Mouse (Mus musculus): ENCODE measurements around the gene Crim1.
A peak's percentile ranks its signal among the peaks of the same experiment; 100 is the strongest.

Crim1 gene

DNA sequence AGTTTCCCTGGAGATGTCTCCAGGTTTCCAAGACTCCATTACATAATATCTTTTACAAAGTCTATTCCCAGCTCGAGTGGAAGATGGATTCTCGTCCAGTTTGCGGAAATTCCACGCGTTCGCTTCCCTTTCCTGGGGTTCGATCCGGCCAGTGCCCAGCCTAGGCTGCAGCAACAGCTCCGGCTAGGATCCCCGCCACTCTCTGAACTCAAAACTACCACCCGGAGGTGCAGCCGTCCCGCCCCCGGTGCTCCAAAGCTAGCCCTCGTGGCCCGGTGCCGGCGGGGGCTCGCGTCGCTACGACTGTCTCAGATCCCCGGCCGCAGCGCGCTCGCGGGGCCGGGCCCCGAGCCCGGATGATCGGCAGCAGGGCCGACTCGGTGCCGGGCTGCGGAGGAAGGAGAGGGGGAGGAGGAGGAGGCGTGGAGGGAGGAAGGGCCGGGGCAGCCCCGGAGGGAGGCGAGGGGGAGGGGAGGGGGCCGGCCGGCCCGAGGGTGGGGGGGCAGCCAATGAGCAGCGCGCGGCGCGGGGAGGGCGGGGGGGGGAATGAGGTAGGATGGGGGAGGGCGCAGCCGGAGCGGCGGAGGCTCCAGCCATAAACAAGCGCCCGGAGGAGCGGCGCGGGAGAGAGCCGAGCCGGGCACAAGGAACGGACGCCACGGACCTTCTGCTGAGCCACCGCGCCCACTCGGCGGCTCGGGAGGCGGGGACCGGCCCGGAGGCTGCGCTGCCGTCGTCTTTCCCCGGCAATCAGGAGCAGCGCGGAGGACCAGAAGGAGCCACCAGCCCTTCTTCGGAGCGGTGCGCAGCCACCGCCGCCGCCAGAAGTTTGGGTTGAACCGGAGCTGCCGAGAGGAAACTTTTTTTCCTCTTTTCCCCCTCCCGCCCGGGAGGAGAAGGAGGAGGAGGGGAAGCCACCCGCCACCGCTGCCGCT is at the start of gene Crim1:
TSS of gene Crim1 (plus strand) at position 623 of the 935 bp plus-strand sequence.
- peak; percentile 55 to 69 for DNase-seq (ENCODE audit: low spot score in 2 of 2)

DNA sequence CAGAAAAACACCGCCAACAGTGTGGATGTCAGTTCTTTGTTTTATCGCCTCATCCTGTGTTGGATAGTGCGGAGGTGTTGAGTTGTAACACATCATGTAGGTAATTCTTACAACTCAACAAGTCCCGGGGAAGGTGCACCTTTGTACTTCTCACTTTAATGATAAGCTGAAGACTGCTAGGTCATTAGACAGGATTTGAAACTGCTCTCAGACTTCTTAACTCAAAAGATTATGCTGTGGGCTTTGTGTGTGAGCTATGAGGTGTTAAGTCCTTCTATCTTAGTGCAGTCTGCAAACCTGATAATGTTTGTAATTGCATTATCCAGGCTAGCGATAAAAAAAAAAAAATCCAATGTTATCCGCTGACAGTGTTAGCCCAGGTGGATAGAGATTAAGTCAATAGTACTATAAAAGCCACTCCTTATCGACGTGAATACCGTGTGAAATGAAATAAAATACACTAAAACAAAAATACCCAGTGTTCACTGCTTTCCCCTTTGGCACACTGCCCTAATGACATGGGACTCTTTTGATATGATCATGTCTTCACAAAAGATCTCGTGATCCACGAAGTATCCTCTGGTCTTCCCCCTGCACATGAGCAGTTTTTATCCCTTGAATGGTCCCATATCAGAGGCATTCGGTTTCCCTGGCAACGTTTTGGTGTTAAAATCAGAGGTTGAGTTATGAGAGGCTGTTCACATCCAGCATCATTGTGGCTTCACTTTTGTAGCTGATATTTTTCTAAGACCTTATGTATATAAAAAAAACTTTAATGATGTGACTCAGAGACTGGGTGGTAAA is 48.4 kb upstream of the Crim1 start:
- no peak for DNase-seq (ENCODE audit: low spot score in 2 of 2)

DNA sequence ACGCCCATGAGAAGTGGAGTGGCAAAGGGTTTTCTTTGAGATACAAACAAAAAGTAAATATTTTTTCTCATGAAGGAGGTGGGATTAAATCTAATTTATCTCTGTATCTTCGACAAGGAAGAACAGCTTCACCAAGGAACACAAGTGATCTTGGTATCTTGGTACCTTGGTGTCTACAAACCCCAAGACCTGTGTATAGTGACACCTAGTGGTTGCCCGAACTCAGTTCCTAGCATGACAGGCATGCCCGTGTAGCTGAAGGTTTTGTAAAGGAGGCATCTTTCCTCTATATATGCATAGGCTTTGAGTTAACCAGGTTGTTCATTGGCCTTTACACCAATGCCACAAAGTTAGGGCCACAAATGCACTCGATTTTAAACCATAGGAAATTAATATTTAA is 36.8 kb upstream of the Crim1 start:
- DNase-seq (ENCODE audit: low spot score in 2 of 2): peak in 1 of 2 experiments; percentile 23

DNA sequence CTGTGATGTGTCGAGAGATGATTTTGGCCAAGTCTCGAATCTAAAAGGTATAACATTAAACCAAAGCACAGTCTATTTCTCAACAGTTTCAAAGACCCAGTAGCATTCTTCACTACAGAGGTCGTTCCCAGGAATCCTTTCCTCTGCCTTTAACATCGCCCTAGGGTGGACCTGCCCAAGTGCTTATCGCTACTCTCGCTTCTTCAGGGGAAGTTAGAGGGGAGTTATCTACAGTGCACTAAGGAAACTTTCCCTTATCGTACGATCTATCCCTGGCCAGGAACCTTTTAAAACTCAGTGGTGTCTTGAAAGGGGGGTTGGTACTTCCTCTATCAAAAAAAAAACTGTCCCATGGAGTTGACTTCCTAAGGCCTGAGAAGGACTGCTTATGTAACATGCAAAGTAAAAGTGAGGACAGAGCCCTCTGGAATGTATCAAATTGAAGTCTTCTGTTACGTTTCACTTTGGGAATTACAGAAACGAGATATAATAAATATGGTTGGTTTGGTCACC is 36.3 kb upstream of the Crim1 start:
- no peak for DNase-seq (ENCODE audit: low spot score in 2 of 2)

DNA sequence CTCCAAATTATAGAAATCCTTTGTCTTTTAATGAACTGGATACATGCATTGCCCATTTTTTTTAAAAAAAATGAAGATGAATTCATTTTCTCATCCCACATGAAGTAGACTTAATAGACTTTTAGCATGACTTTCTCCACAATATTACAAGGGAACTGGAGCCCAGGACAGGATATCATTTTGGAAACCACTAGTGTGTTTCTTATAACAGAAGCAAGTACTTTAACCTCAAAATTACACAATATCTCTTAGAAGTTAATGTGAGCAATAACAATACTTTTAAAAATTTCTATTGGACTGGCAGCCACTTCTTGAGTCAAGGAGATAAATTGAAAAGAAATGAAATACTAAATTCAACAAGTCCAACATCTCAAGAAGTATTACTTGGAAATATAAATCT is 34.2 kb upstream of the Crim1 start:
- no peak for DNase-seq (ENCODE audit: low spot score in 2 of 2)

DNA sequence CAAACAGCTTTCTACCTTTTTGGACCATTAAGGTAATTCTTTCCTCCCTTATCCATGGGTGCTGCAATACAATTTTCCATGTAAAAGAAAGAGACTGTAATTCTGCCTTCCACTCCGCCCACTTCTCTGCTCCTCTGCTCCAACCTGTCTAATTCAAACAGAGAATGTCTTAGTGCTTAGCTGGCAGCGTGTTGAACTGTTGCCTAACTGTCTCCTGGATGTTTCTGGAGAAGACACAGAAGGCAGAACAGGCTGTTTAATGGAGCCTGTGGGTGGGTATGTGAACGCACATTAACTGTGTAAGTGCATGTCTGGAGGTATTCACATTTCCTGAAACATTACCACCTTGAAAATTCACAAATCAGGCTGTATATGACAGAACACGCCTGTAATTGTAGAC is 33.5 kb upstream of the Crim1 start:
- DNase-seq (ENCODE audit: low spot score in 2 of 2): no peak

DNA sequence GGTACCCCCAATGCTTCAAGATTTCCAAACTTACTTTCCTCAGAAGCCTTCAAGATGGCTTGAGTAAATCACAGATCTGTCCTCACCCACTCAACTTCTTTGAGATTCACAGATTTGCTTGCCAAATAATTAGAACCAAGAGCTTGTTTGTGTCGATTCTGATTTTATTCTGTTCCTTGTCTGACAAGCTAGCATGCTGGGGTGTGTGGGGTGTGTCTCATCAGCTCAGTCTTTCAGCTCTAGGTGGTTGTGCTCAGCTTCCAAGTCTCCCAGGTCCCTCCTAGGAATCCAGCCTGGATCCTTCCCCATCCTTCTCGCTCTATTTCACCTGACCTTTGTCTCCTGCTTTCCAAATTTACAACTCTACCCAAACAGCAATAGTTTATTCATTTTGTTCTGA is 27.7 kb upstream of the Crim1 start:
- no peak for DNase-seq (ENCODE audit: low spot score in 2 of 2)

DNA sequence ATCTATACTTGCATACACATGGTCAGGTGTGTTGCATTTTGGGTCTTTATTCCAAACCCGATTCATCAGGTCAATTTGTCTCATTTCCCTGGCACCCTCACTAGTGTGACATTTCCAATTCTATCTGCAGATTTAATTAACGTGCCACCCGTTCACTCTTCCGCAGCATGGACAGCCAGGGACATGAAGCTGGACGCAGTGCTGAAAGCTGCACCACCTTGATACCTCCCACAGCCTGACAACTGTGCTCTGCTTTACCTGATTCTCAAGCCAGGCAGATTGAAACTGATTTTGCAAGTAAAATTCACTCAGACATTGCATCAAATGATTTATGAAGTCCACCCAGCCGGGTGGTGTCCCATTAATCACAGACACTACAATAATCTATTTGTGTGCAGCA is 19.3 kb upstream of the Crim1 start:
- DNase-seq (ENCODE audit: low spot score in 2 of 2): no peak

DNA sequence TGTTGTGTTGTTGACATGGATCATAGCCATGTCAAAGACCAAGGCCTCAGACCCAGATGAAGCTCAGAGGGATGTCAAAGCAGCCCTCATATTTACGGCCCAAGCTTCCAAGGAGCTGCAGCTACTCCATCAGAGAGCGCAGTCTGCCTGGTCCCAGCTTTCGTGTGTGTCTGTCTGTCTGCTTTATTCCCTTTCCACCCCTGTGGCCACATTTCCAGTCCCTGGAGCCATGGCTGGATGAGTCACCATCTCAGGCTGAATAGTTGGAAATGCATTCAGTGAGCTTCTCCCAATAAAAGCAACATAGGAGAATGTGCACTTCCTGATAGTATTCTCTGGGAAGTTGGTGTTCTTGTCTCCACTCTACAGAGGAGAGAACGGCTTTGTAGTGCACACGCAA is 3.9 kb upstream of the Crim1 start:
- no peak for DNase-seq (ENCODE audit: low spot score in 2 of 2)

DNA sequence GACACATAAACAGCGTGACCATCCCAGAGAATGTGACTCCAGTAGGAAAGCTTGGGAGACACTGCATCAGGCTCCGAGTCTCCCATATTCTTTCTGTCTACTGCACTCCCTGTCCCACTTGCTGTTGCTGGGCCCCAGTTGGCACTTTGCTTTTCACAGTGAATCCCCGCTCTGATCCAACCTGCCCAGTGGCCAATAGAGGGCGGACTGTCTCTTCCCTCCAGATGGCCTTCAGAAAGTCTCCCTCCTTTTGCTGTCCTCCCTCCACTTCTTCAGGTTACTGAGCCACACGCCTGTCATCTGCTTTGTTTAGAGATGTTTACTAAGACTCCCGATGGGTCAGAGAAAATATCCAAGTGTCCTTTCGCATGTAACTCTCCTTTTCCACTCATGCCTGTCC is 2.9 kb upstream of the Crim1 start:
- peak in 1 of 2 experiments; percentile 32 for DNase-seq (ENCODE audit: low spot score in 2 of 2)

DNA sequence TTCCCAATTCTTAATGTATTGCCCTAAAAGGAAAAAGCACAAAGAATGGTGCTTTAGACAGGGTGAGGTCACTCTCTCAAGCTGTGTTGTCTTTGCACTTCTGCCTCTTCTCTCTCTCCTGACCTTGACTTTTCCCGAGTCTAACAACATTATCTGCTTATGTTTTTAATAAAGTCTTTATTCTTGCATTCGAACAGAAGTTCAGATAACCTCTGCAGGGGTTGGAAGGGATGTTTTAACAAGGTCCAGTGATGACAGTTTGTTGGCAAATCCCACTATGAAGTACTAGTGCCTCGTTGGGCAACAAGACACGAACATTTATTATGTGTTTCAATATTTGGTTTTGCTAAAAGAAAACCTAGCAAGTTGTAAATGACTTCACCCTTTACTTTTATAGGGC is 1.9 kb upstream of the Crim1 start:
- no peak for DNase-seq (ENCODE audit: low spot score in 2 of 2)

DNA sequence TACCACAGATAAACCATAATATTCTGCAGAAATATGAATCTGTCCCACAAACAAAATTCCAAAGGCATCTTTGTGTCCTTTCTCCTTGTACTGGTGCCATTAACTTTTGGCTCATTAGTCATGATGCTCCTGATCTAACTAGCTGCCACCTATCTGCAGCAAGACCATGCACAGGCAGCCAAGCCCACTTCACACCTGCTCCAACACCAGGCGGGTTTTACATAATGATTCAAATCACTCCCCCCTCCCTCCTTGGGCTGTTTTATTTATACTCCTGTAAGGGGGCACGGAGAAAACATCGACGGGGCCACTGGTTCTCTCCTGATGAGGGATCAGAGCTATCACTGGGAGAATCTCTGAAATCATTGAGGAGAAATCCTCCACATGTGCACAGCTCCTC is 1.2 kb upstream of the Crim1 start:
- no peak for DNase-seq (ENCODE audit: low spot score in 2 of 2)

DNA sequence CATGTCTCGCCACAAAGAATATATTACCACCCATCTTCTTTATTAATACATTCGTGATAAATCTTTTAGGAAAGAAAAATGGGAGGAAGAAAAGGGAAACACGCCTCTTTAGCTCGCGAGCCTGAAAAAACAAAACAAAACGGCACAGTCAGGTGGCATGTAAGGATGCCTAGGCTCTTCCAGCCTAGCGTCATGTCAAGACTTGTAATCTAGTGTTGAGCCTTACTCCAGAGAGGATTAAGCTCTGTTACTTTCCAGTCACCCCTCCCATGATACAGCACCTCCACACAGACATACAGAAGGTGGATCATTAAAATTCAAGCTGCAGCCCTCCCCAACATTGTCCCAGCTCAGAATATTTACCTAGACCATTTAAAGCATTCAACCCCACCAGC is 820 bp upstream of the Crim1 start:
- DNase-seq (ENCODE audit: low spot score in 2 of 2): no peak

DNA sequence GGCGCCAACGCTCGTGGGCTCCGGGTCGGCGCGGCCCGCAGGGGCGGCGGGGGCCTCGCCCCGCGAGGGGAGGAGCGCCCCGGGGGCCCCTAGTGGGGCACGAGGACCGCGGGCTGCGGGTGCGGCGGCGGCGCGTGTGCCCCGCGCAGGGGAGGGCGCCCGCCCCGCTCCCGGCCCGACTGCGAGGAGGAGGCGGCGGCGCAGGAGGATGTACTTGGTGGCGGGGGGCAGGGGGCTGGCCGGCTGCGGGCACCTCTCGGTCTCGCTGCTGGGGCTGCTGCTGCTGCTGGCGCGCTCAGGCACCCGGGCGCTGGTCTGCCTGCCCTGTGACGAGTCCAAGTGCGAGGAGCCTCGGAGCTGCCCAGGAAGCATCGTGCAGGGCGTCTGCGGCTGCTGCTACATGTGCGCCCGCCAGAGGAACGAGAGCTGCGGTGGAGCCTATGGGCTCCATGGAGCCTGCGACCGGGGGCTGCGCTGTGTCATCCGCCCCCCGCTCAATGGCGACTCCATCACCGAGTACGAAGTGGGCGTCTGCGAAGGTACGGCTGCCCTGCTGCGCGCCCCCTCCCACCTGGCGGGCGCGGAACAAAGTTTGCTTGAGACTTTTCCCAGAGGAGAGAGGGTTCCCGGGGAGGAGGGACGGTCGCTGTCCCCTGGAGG is 643 bp downstream of the Crim1 start:
- peak in 1 of 2 experiments; percentile 51 for DNase-seq (ENCODE audit: low spot score in 2 of 2)

DNA sequence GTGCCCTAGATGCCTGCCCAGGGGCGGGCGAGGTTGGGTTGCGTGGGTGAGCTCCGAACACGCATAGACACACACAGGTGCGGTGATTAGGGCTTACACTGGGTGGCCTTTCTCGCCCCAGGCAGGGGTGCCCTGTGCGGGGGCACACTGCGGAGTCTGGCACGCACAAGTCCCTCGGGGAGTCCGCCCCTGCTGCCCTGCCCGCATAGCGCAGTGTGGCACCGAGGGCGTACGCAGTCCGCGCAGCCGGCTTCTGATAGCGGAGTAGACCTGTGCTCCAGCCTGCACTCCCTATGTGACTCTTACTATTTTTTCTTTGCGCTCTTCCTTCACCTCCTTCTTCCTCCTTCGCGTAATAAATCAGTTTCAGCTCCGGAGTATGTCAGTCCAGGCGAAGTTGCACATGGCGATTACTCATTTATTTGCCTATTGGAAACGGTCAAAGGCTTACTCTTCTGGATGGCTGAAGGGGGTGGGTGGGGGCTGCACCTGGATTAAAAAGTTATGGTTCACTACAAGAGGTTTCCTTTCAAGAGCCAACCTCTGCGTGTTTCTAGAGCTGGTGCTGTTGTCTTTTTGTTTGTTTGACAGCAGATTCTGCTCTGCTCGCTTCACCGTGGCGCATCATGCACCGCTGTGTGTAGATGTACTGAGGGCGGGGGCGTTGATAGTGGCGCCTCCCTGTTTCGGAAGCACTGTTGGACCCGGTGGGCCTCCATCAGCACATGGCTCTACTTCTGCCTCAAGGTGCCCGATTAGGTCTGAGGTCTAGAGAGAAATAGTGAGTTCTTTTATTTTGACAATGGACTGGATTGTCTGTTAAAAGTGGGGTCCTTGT is 1.4 kb downstream of the Crim1 start:
- peak in 1 of 2 experiments; percentile 40 for DNase-seq (ENCODE audit: low spot score in 2 of 2)

DNA sequence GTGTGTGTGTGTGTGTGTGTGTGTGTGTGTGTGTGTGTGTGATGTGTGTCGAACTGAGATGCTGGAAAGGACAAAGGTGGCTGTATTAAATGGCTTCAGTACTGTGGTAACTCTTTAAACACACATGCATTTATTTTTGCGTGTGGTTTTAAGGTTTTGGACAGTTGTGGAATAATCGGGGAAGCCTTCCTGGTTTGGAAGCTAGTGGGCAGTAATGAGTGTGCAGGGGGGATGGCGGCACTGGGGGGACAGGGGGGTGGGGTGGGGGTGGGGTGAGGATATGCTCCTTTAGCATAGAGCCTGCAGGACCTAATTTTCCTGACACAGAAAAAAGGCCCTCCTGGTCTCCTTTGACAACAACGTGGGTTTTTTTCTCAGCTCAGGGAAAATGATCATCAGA is 2.2 kb downstream of the Crim1 start:
- DNase-seq (ENCODE audit: low spot score in 2 of 2): no peak

DNA sequence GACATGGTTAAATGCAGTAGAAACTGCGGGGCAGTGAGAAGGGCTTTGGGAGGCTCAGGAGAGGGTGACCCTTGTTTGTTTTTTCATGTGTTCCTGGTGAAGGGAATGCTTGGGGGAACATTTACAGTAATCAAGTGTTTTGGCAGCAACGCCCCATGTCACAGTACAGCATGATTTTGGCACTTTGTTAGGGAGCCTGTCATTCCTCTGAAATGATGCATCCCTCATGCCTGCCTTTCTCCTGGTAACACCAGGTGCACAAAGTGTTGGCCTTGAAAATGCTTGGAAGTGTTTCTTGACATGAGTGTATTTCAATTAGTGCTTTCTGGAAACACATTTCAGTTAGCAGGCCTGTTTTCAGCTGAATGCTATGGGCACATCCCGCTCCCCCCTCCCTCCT is 2.7 kb downstream of the Crim1 start:
- DNase-seq (ENCODE audit: low spot score in 2 of 2): no peak

DNA sequence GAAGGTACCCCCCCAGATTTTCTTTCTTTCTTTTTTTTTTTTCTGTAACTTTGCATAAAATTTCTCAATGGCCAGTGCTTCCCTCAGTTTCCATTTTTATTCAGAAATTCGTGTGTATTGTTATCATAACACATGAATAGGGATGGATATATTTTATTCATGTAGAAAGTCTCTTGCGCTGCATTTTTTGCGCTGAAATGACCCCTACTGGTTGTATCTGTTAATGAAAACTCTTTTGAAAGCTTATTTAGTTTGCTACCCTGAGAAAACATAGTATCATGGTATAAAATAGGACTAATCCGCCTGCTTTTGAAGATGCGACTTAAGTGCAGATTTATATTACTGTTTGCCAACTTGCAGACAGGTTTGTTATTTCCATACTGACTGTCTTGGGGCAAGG is 3.4 kb downstream of the Crim1 start:
- DNase-seq (ENCODE audit: low spot score in 2 of 2): no peak

DNA sequence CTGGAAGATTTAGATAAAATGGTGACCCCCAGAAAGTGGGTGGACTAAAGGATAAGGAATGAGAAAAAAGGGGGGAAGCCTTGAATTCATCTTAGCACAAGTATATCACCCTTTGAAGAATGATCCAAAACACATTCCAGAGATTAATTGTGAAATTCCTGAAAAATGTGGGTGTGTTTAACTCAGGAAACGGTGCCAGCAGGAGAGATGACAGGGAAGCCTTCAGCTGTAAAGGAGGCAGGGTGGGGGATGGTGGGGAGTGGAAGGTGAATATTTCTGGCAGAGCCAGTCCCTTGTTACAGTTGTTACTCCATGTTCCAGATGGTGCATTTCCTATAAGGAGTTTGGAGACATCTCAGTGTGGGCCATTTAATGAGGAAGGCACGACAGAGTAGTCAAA is 6.4 kb downstream of the Crim1 start:
- DNase-seq (ENCODE audit: low spot score in 2 of 2): no peak

DNA sequence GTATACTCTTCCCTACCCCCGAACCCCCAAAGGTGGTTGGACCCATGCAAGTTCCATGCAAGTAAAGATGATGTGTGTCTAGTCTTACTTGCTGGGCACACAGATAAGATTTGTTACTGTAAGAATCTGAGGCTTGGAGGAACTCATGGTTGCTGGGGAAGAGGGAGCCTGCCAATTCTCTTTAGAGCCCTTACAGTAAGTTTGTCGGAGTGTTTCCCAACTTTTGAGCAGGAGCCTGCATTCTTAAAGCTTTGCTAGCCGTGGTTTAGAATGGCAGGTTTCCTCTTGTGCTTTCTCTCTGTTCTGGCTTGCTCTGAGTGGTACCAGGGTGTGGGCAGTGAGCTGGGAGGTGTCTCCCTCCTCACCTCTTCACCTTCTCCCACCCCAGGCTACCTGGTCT is 7.2 kb downstream of the Crim1 start:
- DNase-seq (ENCODE audit: low spot score in 2 of 2): no peak

DNA sequence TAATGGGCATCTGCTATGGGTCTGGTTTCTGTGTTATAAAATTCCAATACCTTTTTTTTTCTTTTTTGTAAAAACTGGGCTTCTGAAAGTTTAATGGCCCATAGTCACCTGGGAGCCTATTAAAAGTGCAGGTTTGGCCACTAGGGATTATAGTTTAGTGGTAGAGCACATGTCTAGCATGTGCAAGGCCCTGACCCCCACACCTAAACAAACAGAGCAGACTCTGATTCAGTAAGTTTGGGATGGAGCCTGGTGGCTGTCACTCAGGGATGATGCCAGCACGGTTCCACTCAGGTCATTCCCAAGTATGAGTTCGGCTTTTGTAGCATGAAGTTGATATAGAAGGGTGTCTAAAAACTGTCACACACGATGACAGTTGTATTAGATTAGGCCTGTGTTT is 8.8 kb downstream of the Crim1 start:
- DNase-seq (ENCODE audit: low spot score in 2 of 2): no peak
